18 mouse cellular contexts compared by ENCODE assay signal in the genomic region with DNA sequence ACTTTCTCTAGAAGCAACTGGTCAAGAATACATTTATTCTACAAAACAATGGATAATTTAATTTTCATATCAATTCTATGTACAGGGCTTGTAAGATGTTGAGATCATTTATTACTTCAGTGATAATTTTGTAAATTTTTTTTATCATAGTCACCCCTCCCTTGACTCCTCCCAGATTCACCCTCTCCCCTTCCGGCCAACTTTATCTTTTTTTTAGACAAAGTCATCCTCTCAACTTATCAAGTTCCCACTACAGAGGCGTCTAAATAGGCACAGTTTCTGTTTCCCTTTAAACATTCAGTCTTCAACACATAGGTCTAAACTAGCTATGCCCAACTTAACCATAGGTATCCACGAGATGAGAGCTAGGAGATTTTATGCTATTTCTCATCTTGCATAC.
"Had no signal": no experiment of that assay in that cellular context is flagged by ENCODE, and none has a peak within 500 bp of the region (broad histone marks: within the 10 kb centered on the region; RNA-seq: fewer than 3 reads in every experiment).

No protein-coding gene starts in this region.

- DNase-seq: gastrocnemius, adult 2 months; gastrocnemius, postnatal 10 days; gastrocnemius, postnatal 25 days; heart, adult 18-20 months; heart, postnatal 10 days; heart, postnatal 4 days; kidney, adult 2 months; kidney, adult 9 months; kidney, postnatal 14 days; kidney, postnatal 36 days; layer of hippocampus, adult 9-11 months; layer of hippocampus, postnatal 36 days; left cerebral cortex, postnatal 4 days had no signal

- ATAC-seq: hindbrain, embryonic 16.5 days; inflammation-experienced regulatory T-cells, adult 6 months; intestine, embryonic 15.5 days; intestine, postnatal 0 days; liver, embryonic 12.5 days had no signal
